Mouse (Mus musculus): Measurements from ENCODE around the gene St6gal1.

St6gal1 gene

DNA sequence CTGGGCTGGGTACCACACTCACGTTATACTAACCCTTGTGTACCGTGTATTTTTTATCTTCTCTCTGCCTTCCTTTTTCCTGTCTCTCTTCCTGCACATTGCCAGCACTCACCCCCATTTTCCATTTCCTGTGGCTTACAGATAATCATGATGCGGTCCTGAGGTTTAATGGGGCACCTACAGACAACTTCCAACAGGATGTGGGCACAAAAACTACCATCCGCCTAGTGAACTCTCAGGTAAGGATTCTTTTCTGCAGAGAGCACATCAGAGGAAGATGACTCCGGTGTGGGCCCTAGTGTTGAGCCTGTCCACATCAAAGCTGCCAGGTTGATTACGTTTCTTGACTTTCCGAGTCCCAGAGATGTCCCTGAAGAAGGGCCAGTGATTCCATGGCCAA lies 103.7 kb downstream of the St6gal1 start:
- peaks cover 12% of the 10 kb centered on the region for H3K36me3 ChIP-seq (ENCODE audit: control insufficient read depth, insufficient read depth, low read length, poor library complexity, severe bottlenecking)
- H3K27me3 ChIP-seq (ENCODE audit: control insufficient read depth, insufficient read depth, low read length, poor library complexity, severe bottlenecking), result no peaks in the 10 kb centered on the region
- no peak for DNase-seq (ENCODE audit: low read depth, low spot score)

DNA sequence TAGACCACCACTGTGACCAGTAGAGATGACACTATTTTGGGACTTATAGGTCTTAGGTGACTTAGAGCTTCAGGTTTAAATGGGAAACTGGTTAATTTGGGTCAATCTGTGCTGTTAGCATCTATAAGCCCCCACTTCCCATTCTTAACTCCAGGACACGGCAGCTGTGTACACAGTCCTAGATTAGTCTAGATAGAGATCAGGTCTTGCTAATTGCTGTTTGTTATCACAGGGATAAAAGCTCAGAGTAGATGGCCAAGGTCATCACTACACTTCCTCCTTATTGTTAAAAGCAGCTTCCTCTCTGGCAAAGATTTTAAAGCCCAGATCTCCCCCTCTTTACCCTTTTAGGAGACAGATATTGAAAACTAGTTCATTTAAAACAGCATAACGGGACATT lies 107.6 kb downstream of the St6gal1 start:
- no peaks in the 10 kb centered on the region for H3K27me3 ChIP-seq (ENCODE audit: control insufficient read depth, insufficient read depth, low read length, poor library complexity, severe bottlenecking)
- DNase-seq (ENCODE audit: low read depth, low spot score), result no peak
- peaks cover 15% of the 10 kb centered on the region for H3K36me3 ChIP-seq (ENCODE audit: control insufficient read depth, insufficient read depth, low read length, poor library complexity, severe bottlenecking)

DNA sequence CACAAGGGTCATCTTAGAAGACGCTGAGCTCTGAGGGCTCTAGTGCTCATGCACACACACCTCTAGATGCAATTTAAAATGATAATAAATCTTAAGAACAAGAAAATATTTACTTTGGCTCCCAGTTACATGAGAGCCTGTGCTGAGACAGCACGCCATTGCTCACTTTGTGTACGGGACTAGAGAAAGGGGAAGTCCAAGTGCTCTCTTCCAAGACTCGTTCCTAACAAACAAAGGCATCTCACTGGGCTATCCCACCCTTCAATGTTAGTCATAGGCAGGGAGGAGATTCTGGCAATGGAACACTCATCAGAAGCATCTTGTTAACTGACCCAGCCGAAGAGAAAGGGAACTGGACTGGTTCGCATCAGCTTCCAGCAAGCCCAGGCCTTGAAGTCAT lies 108.1 kb downstream of the St6gal1 start:
- Histone ChIP-seq H3K36me3 (ENCODE audit: control insufficient read depth, insufficient read depth, low read length, poor library complexity, severe bottlenecking) (peaks cover 18% of the 10 kb centered on the region), H3K27me3 (ENCODE audit: control insufficient read depth, insufficient read depth, low read length, poor library complexity, severe bottlenecking) (no peaks in the 10 kb centered on the region)
- DNase-seq (ENCODE audit: low read depth, low spot score), result no peak

- Histone ChIP-seq H3K27me3 (ENCODE audit: control insufficient read depth, insufficient read depth, low read length, poor library complexity, severe bottlenecking) (no peaks in the 10 kb centered on the region), H3K36me3 (ENCODE audit: control insufficient read depth, insufficient read depth, low read length, poor library complexity, severe bottlenecking) (peaks cover 20% of the 10 kb centered on the region)
- no peak for DNase-seq (ENCODE audit: low read depth, low spot score)
Measured at GRCm38 (mm10) chr16:23333875-23334551, 109.5 kb downstream of the St6gal1 start.

DNA sequence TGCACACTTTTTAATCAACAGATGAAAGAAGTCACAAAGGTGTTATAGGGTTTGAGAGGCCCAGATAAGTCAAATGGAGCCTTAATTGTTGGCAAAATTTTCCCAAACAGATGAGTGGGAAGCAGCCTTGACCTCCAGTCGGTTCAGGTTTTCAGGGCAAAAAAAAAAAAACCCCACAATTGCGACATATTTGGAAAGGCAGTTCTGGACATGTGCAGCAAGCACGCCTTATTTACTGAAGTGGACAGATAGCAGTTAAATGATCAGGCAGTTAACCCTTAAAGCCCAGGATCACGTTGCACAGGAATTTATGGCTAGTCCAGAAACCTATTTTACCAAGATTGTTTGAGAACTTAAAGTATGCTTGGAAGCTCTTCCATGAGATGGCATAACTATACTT lies 112.8 kb downstream of the St6gal1 start:
- Histone ChIP-seq H3K27me3 (ENCODE audit: control insufficient read depth, insufficient read depth, low read length, poor library complexity, severe bottlenecking) (no peaks in the 10 kb centered on the region), H3K36me3 (ENCODE audit: control insufficient read depth, insufficient read depth, low read length, poor library complexity, severe bottlenecking) (peaks cover 20% of the 10 kb centered on the region)
- DNase-seq (ENCODE audit: low read depth, low spot score), result no peak

- Histone ChIP-seq H3K27me3 (ENCODE audit: control insufficient read depth, insufficient read depth, low read length, poor library complexity, severe bottlenecking) (no peaks in the 10 kb centered on the region), H3K36me3 (ENCODE audit: control insufficient read depth, insufficient read depth, low read length, poor library complexity, severe bottlenecking) (peaks cover 30% of the 10 kb centered on the region)
- DNase-seq (ENCODE audit: low read depth, low spot score), result no peak
Measured at GRCm38 (mm10) chr16:23341254-23341653, 116.7 kb downstream of the St6gal1 start.

DNA sequence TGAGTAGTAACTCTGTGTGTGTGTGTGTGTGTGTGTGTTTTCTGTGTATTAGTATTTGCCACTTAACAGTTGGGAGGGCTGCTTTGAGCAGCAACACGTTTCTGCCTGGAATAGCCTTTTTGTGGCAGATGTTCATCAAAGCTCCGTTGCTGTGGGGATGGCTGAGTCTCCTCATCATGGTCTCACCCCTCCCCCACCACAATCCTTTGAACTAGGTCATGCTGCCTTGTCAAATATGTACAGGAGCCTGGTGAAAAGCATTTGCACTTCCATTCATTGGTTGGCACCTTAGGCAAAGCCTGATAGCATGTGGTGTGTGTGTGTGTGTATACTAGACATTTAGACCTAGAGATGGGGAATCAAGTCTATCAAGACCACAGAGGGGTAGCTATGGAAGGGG lies 126.3 kb downstream of the St6gal1 start:
- no peaks in the 10 kb centered on the region for H3K27me3 ChIP-seq (ENCODE audit: control insufficient read depth, insufficient read depth, low read length, poor library complexity, severe bottlenecking)
- no peak for DNase-seq (ENCODE audit: low read depth, low spot score)
- peaks cover 20% of the 10 kb centered on the region for H3K36me3 ChIP-seq (ENCODE audit: control insufficient read depth, insufficient read depth, low read length, poor library complexity, severe bottlenecking)

DNA sequence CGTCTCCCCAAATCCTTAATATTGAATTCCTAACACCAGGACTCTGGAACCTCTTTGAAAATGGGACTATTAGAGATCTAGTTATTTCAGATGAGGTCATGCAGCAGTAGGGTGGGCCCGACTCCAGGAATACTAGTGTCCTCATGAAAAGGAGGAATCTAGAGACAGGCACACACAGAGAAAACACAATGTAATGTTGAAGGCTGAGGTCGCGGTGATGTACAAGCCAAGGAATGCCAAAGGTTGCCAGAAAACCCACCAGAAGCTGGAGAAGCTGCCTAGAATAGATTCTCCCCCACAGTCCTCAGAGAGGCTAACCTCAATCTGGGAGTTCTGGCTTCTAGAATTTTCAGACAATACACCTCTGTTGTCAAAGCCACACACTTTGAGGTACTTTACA lies 136.5 kb downstream of the St6gal1 start:
- no peak for DNase-seq (ENCODE audit: low read depth, low spot score)
- peaks cover 20% of the 10 kb centered on the region for H3K36me3 ChIP-seq (ENCODE audit: control insufficient read depth, insufficient read depth, low read length, poor library complexity, severe bottlenecking)
- no peaks in the 10 kb centered on the region for H3K27me3 ChIP-seq (ENCODE audit: control insufficient read depth, insufficient read depth, low read length, poor library complexity, severe bottlenecking)

- no peak for DNase-seq (ENCODE audit: low read depth, low spot score)
- peaks cover 19% of the 10 kb centered on the region for H3K36me3 ChIP-seq (ENCODE audit: control insufficient read depth, insufficient read depth, low read length, poor library complexity, severe bottlenecking)
Measured at GRCm38 (mm10) chr16:23361434-23361970, 137.0 kb downstream of the St6gal1 start.

DNA sequence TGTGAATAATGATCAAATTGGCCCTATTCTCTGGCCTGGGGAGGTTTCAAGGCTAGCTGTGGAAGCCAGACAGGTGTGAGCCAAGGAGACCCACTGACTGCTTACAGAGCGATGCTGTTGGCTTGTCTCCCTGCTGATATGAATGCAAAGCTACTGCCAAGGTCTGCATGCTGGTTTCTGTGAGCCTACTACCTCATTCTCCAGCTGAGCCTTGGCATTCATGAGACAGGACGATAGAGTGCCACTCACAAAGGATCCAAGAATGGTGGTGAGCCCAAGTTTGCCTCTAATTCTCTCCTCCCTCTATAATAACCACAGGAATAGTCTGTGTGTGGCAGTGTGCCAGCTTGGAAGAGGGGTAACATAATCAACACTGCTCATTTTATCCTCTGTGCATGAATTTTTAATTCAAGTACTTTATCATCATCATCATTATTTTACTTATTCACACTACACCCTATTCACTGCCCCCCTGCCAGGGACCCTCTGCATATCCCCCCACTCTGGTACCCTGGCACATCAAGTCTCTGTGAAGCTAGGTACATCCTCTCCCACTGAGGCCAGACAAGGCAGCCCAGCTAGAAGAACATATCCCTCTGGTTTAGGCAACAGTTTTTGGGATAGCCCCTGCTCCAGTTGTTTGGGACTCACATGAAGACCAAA lies 139.9 kb downstream of the St6gal1 start:
- no peak for DNase-seq (ENCODE audit: low read depth, low spot score)
- Histone ChIP-seq H3K27me3 (ENCODE audit: control insufficient read depth, insufficient read depth, low read length, poor library complexity, severe bottlenecking) (no peaks in the 10 kb centered on the region), H3K36me3 (ENCODE audit: control insufficient read depth, insufficient read depth, low read length, poor library complexity, severe bottlenecking) (peaks cover 6% of the 10 kb centered on the region)

More at GRCm38 (mm10) chr16:23361434-23361970, 137.0 kb downstream of the St6gal1 start:
- H3K27me3 ChIP-seq (ENCODE audit: control insufficient read depth, insufficient read depth, low read length, poor library complexity, severe bottlenecking), result no peaks in the 10 kb centered on the region

DNA sequence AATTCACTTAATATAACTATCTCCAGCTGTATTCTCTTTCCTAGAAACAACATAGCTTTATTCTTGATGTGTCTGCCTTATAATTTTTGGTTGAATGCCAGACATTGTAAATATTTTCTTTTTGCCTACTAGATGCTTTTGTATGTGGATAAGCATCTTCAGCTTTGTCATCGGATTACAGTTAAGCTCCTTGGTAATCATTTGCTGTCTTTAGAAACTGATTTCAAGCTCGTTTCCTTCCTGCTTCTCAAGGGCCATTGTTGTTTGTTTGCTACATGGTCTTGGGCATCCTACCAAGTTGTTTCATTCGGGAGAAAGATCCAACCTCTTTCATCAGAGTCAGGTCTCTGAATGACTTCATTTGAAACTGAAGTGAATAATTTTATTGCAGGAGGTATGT lies 144.6 kb downstream of the St6gal1 start:
- H3K36me3 ChIP-seq (ENCODE audit: control insufficient read depth, insufficient read depth, low read length, poor library complexity, severe bottlenecking), result no peaks in the 10 kb centered on the region
- H3K27me3 ChIP-seq (ENCODE audit: control insufficient read depth, insufficient read depth, low read length, poor library complexity, severe bottlenecking), result no peaks in the 10 kb centered on the region
- no peak for DNase-seq (ENCODE audit: low read depth, low spot score)

DNA sequence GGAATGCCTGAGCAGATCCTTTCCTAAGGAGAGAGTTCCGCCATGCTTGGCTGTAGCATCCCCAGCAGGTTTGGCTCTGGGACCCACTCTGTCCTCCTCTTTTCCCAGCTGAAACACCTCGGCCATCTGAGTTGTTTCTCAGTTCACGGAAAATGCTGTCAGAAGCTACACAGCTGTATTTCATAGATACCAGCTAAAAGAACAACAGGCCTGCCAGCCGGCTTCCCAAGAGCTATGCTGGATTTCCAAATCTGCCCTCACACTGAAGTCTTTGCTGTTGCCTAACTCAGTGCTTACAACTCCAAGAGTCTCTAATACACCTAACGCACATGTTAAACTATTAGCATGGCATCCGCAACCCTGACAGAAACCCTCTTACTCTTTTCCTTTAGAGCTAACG lies 146.2 kb downstream of the St6gal1 start:
- no peaks in the 10 kb centered on the region for H3K27me3 ChIP-seq (ENCODE audit: control insufficient read depth, insufficient read depth, low read length, poor library complexity, severe bottlenecking)
- DNase-seq (ENCODE audit: low read depth, low spot score), result no peak
- no peaks in the 10 kb centered on the region for H3K36me3 ChIP-seq (ENCODE audit: control insufficient read depth, insufficient read depth, low read length, poor library complexity, severe bottlenecking)

DNA sequence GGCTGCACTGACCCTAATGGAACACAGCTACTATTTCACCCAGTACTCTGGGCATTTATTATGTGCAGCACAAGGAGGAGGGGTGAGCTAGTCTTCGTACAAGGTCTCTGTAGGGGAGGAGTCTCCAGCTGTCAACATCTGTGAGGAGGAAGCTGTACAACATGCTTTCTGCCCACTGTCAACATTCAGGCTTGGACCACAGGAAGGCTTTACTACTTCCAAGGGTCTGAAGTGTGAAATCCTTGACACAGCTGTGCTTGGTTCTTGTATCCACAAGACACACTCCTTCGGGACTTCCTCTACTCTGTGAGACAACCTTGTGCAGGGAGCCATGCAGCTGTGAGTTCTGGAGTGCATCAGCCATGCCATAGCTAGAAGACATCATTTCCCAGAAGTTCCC lies 147.8 kb downstream of the St6gal1 start:
- DNase-seq (ENCODE audit: low read depth, low spot score), result no peak
- Histone ChIP-seq H3K27me3 (ENCODE audit: control insufficient read depth, insufficient read depth, low read length, poor library complexity, severe bottlenecking) (no peaks in the 10 kb centered on the region), H3K36me3 (ENCODE audit: control insufficient read depth, insufficient read depth, low read length, poor library complexity, severe bottlenecking) (no peaks in the 10 kb centered on the region)

DNA sequence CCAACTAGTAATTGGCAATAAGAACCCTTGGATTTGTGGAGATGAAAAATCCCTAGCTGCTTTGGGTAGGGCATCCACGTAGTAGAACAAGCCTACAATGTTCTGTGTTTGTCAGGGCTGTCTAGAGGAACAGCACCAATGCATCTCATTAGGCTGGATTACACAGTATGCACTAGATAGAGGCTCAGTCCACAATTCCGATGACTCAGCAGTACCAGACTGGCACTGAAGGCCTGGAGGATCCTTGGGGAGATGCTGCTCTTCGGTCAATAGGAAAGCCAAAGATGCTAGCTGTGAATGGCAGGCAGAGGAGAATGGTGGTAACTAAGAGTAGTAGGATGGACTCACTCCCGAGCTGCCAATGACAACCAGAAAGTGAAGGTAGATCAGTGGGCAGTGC lies 149.5 kb downstream of the St6gal1 start:
- DNase-seq (ENCODE audit: low read depth, low spot score), result no peak
- Histone ChIP-seq H3K27me3 (ENCODE audit: control insufficient read depth, insufficient read depth, low read length, poor library complexity, severe bottlenecking) (no peaks in the 10 kb centered on the region), H3K36me3 (ENCODE audit: control insufficient read depth, insufficient read depth, low read length, poor library complexity, severe bottlenecking) (no peaks in the 10 kb centered on the region)

- peak; percentile 76 for DNase-seq (ENCODE audit: low read depth, low spot score)
Measured at GRCm38 (mm10) chr16:23374938-23375337, 150.4 kb downstream of the St6gal1 start.

More at GRCm38 (mm10) chr16:23374938-23375337, 150.4 kb downstream of the St6gal1 start:
- Histone ChIP-seq H3K36me3 (ENCODE audit: control insufficient read depth, insufficient read depth, low read length, poor library complexity, severe bottlenecking) (no peaks in the 10 kb centered on the region), H3K27me3 (ENCODE audit: control insufficient read depth, insufficient read depth, low read length, poor library complexity, severe bottlenecking) (no peaks in the 10 kb centered on the region)

All from splenic B cell, adult 2 months (primary cell).